Mouse (Mus musculus) 416B (cell line): ENCODE results near the gene Gm21996.
"Not testable (repeated sequence)": the region's sequence is repeated elsewhere in the genome, so short reads cannot be mapped to it uniquely, and the experiment has no call there.

Experiments
- DNase-seq: peaks from one replicate; pipeline ENCODE4 v3.0.0; 2011; ENCODE audit warnings: low read depth

Gm21996 gene

DNA sequence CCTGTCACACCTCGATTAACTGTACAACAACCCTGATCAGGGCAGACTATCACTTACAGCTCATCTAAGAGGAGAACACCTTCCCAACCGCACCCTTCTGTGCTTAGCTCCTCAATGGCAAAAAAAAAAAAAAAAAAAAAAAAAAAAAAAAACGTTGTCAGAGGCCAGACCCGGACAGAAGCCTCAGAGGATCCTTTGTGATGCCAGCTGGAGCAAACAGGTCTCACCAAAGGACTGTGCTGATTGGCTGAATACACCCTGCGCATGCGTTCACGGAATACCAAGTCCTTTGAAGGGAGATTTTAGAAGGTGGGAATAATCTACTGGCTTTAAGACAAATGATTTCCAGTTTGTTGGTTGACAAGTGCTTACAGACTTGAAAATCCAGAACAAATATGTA, at the start of gene Gm21996:
TSS of gene Gm21996 (minus strand) at position 101 of the 400 bp plus-strand sequence.
- DNase-seq, result not testable (repeated sequence)
